In genomic region chr8:89025281-89026138, GRCm38 (mm10) we compare ENCODE assay signal across 8 mouse cellular contexts. TPM values are rescaled to one million over a fixed set of nuclear protein-coding genes. Genes with fewer than 3 reads are reported as not detected.
DNase-seq lines count a peak whose midpoint lies in the region; ATAC-seq lines count a peak whose summit lies in the region.

No protein-coding gene starts in this region.

- H3K4me2 ChIP-seq in heart, embryonic 11.5 days, result peak overlapping the region; percentile 88
- H3K4me2 ChIP-seq in hindbrain, embryonic 13.5 days, result peak overlapping the region; percentile 67
- H3K4me2 ChIP-seq in midbrain, embryonic 11.5 days, result peak overlapping the region; percentile 56

- H3K4me3 ChIP-seq in heart, embryonic 11.5 days (ENCODE audit: low read depth, low read length), result peak overlapping the region; percentile 46
- peak overlapping the region; percentile 38 for H3K4me3 ChIP-seq in hindbrain, embryonic 13.5 days
- H3K4me3 ChIP-seq in midbrain, embryonic 11.5 days (ENCODE audit: low read depth, low read length), result peak overlapping the region; percentile 27

- intact Hi-C loops in heart, postnatal 10 days (cut with DNase I), result no loop called here

- H3K4me1 ChIP-seq in heart, embryonic 11.5 days (ENCODE audit: control insufficient read depth, insufficient read depth, low read length), result peaks cover 17% of the 10 kb centered on the region
- peaks cover 41% of the 10 kb centered on the region for H3K4me1 ChIP-seq in hindbrain, embryonic 13.5 days (replicated peaks)
- peaks cover 28% of the 10 kb centered on the region for H3K4me1 ChIP-seq in midbrain, embryonic 11.5 days (ENCODE audit: control insufficient read depth, insufficient read depth, low read length)

- 3% methylated on average over 54 of the region's 55 CpGs for WGBS in heart, embryonic 11.5 days (ENCODE audit: insufficient replicate concordance)
- WGBS in hindbrain, embryonic 13.5 days, result 4% methylated on average over 54 of the region's 55 CpGs
- WGBS in midbrain, embryonic 11.5 days, result 3% methylated on average over 55 of the region's 55 CpGs

- no peak for DNase-seq in heart, postnatal 10 days
- DNase-seq in ZHBTc4 (ENCODE audit: low read depth, low spot score), result peak; percentile 57
- DNase-seq in midbrain, embryonic 11.5 days (ENCODE audit: low spot score, missing footprints), result peak; percentile 96
- no peak for DNase-seq in frontal cortex, postnatal 25 days (ENCODE audit: low spot score in 2 of 2)
- DNase-seq in thymus, postnatal 0 days (ENCODE audit: low spot score), result no peak
- no peak for DNase-seq in yolk sac, embryonic 10.5 days (ENCODE audit: low spot score)

- peak overlapping the region; percentile 46 for H3K27ac ChIP-seq in heart, embryonic 11.5 days (ENCODE audit: low read depth, low read length)
- H3K27ac ChIP-seq in hindbrain, embryonic 13.5 days, result 0 out of 2 replicates have a peak overlapping the region, but pooled peaks have one; percentile 2
- no peak overlapping the region for H3K27ac ChIP-seq in midbrain, embryonic 11.5 days (ENCODE audit: low read depth, low read length)

- peak overlapping the region; percentile 52 for H3K9ac ChIP-seq in heart, embryonic 11.5 days (ENCODE audit: low read depth, low read length)
- H3K9ac ChIP-seq in hindbrain, embryonic 13.5 days, result peak overlapping the region; percentile 67
- H3K9ac ChIP-seq in midbrain, embryonic 11.5 days (ENCODE audit: low read length), result peak overlapping the region; percentile 53

- H3K36me3 ChIP-seq in heart, embryonic 11.5 days (ENCODE audit: control insufficient read depth, insufficient read depth, low read length), result peaks cover under 1% of the 10 kb centered on the region; the same call in 1 of the 2 replicates
- peaks cover 2% of the 10 kb centered on the region; the same call in 1 of the 2 replicates for H3K36me3 ChIP-seq in hindbrain, embryonic 13.5 days
- peaks cover 10% of the 10 kb centered on the region; the same call in 1 of the 2 replicates for H3K36me3 ChIP-seq in midbrain, embryonic 11.5 days (ENCODE audit: control insufficient read depth, insufficient read depth, low read length)

- no peaks in the 10 kb centered on the region for H3K9me3 ChIP-seq in heart, embryonic 11.5 days (replicated peaks; ENCODE audit: control insufficient read depth, low read length)
- H3K9me3 ChIP-seq in hindbrain, embryonic 13.5 days, result no peaks in the 10 kb centered on the region
- no peaks in the 10 kb centered on the region for H3K9me3 ChIP-seq in midbrain, embryonic 11.5 days (ENCODE audit: control insufficient read depth, low read length)

- H3K27me3 ChIP-seq in heart, embryonic 11.5 days (ENCODE audit: control insufficient read depth, insufficient read depth, low read length), result no peaks in the 10 kb centered on the region
- peaks cover 42% of the 10 kb centered on the region for H3K27me3 ChIP-seq in hindbrain, embryonic 13.5 days
- H3K27me3 ChIP-seq in midbrain, embryonic 11.5 days (ENCODE audit: control insufficient read depth, insufficient read depth, low read length), result peaks cover 5% of the 10 kb centered on the region; the same call in 1 of the 2 replicates

- peak; percentile 36; the same call in 1 of the 2 replicates for ATAC-seq in heart, embryonic 11.5 days (replicated peaks; ENCODE audit: insufficient number of reproducible peaks, low FRiP score, low TSS enrichment)
- peak; percentile 72; the same call in 1 of the 2 replicates for ATAC-seq in hindbrain, embryonic 13.5 days (ENCODE audit: low FRiP score)
- ATAC-seq in midbrain, embryonic 11.5 days (ENCODE audit: low FRiP score), result peak; percentile 88

RNA-seq across cellular contexts. Expression of gene Sall1, which starts 18.5 kb away (rescaled TPM):
- polyA plus RNA-seq in heart, embryonic 11.5 days (2014; fragmentation: Nextera tagmentation; extraction: Ambion mirVana), result 7.7 TPM in 2 replicates
- total RNA-seq in heart, postnatal 10 days (2021), result 1 to 10 TPM; 2.0 to 2.8 TPM
- 9.3 and 10.5 TPM in 2 replicates for polyA plus RNA-seq in hindbrain, embryonic 13.5 days (2015; fragmentation: Nextera tagmentation; extraction: Ambion mirVana)
- polyA plus RNA-seq in midbrain, embryonic 11.5 days (2014; fragmentation: Nextera tagmentation; extraction: Ambion mirVana), result 17.0 and 17.1 TPM in 2 replicates
- 0.03 TPM in 1 of 2 replicates, not detected in the other for polyA plus RNA-seq in thymus, postnatal 0 days (2015; fragmentation: Nextera tagmentation; extraction: Ambion mirVana)

Comparison
In these comparisons a context has a peak if more than half of its experiments do, and no peak if none do; other contexts are left out.
1. ATAC-seq: peak in every context shown above with its lines; median percentile 88 in midbrain, embryonic 11.5 days; 72 in hindbrain, embryonic 13.5 days; 36 in heart, embryonic 11.5 days.
2. DNase-seq: peak in ZHBTc4 (single experiment) and midbrain, embryonic 11.5 days (single experiment); none in heart, postnatal 10 days (0 of 2), frontal cortex, postnatal 25 days (0 of 2), thymus, postnatal 0 days (single experiment) and yolk sac, embryonic 10.5 days (single experiment).
3. Peak in every context shown above with its lines, with median percentiles within 50 percentile points of each other: H3K4me2 ChIP-seq, H3K4me3 ChIP-seq and H3K9ac ChIP-seq.